Mouse (Mus musculus): ENCODE data around the gene Rbm17. TPM values are rescaled to one million over a fixed set of nuclear protein-coding genes. Genes with fewer than 3 reads are reported as not detected.

Gene Rbm17
- polyA plus RNA-seq (2017; shearing (Covaris generic)), result 100 to 1,000 TPM; 124 to 146 TPM

DNA sequence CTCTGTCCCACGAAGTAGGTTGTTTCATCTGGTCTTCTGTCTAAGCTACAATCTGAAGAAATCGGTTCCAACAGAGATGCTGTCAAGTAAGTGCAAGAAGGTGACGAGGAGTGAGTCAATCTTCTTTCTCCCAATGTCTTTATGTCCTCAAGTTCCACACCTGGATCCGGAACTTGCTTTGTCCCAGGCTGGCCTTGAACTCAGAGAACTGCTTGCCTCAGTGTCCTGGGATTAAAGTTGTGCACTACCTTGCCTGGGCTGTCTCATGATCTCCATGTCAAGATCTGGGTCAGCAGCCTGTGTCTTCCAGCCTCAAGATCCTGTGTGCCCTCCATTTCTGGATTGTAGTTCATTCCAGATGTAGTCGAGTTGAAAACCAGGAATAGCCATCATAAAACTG lies at the start of gene Rbm17:
Rbm17 (minus strand) TSS at position 101 of the 400 bp plus-strand sequence.

DNA sequence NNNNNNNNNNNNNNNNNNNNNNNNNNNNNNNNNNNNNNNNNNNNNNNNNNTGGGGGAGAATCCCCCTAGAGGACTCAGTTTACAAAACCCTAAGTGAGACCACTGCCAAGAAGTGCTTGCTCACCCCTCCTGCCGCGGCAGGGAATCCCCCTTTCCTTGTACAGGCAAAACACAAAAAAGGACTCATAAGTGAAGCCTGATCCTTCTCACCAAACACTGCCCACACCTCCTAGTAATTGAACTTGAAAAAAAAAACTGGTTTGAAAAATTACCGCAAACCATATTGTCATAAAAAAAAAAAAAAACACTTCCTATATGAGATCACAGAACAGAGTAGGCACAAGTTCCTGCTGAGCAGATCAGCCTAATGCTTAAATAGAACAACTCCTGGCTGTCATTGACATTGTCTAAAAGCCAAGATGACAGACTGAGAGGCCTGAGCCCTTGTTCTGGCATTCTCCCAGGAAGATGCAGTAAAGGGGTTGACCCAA lies 38.5 kb upstream of the Rbm17 start, which contains the start of gene Il2ra:
Il2ra (plus strand) TSS at position 357 of the 491 bp plus-strand sequence.

GRCm38 (mm10) chr2:11625890-11626289 lies 21.9 kb upstream of the Rbm17 start, which contains the start of gene Gm17490:
Gene Gm17490, minus strand, starts transcription at chr2:11626264.

GRCm38 (mm10) chr2:11553471-11554400 lies 50.2 kb downstream of the Rbm17 start, which contains the start of gene Pfkfb3:
Gene Pfkfb3, minus strand, starts transcription at chr2:11554077.

Other genes starting within 250 kb of the Rbm17 start
- 10 to 100 TPM in 1 of 2 experiments, 1 to 10 TPM in 1; 8.7 to 11.6 TPM for gene Pfkfb3, start 50.1 kb downstream of the Rbm17 start, polyA plus RNA-seq (2017; shearing (Covaris generic))
- gene Gm17490, start 22.1 kb upstream of the Rbm17 start, polyA plus RNA-seq (2017; shearing (Covaris generic)), result not detected
- 100 to 1,000 TPM; 196 to 392 TPM for gene Il2ra, start 38.7 kb upstream of the Rbm17 start, polyA plus RNA-seq (2017; shearing (Covaris generic))
- 10 to 100 TPM; 21.4 to 30.0 TPM for gene Il15ra, start 101.1 kb upstream of the Rbm17 start, polyA plus RNA-seq (2017; shearing (Covaris generic))
- 10 to 100 TPM; 49.3 to 69.9 TPM for gene Fbh1, start 173.4 kb upstream of the Rbm17 start, polyA plus RNA-seq (2017; shearing (Covaris generic))
- gene Ankrd16, start 173.7 kb upstream of the Rbm17 start, polyA plus RNA-seq (2017; shearing (Covaris generic)), result 10 to 100 TPM; 72.5 to 78.6 TPM